Mouse (Mus musculus): ENCODE measurements at regions not wholly inside any gene's neighbourhood (a gene's known extent, or its start where the extent isn't known, plus 50 kb on each side); places are given as distances from the start of the nearest gene placed in this dataset.

- peak; percentile 63 for DNase-seq (ENCODE audit: inconsistent ontology term)
Observed at GRCm38 (mm10) chr1:57269679-57270354, 107.6 kb upstream of the 1700066M21Rik start.

GRCm38 (mm10) chr1:57272593-57272992 is 104.8 kb upstream of the 1700066M21Rik start:
- no peak for DNase-seq (ENCODE audit: inconsistent ontology term)

GRCm38 (mm10) chr1:57281549-57281948 is 95.9 kb upstream of the 1700066M21Rik start:
- no peak for DNase-seq (ENCODE audit: inconsistent ontology term)

GRCm38 (mm10) chr1:57296186-57296585 is 81.2 kb upstream of the 1700066M21Rik start:
- DNase-seq (ENCODE audit: inconsistent ontology term) = no peak

GRCm38 (mm10) chr1:57298557-57298956 is 78.9 kb upstream of the 1700066M21Rik start:
- no peak for DNase-seq (ENCODE audit: inconsistent ontology term)

- no peak for DNase-seq (ENCODE audit: inconsistent ontology term)
Observed at GRCm38 (mm10) chr1:57301260-57301979, 76.0 kb upstream of the 1700066M21Rik start.

- DNase-seq (ENCODE audit: inconsistent ontology term) = no peak
Observed at GRCm38 (mm10) chr1:57301980-57302331, 75.5 kb upstream of the 1700066M21Rik start.

GRCm38 (mm10) chr1:57304757-57305156 is 72.7 kb upstream of the 1700066M21Rik start:
- DNase-seq (ENCODE audit: inconsistent ontology term) = no peak

GRCm38 (mm10) chr1:57322535-57322934 is 54.9 kb upstream of the 1700066M21Rik start:
- no peak for DNase-seq (ENCODE audit: inconsistent ontology term)

- DNase-seq (ENCODE audit: inconsistent ontology term) = no peak
Observed at GRCm38 (mm10) chr1:57323118-57323517, 54.3 kb upstream of the 1700066M21Rik start.

GRCm38 (mm10) chr1:57325585-57326165 is 51.7 kb upstream of the 1700066M21Rik start:
- DNase-seq (ENCODE audit: inconsistent ontology term) = no peak

All from Muller cell, postnatal 12 days (primary cell).